ENCODE assay signal across 11 mouse cellular contexts in the genomic region with DNA sequence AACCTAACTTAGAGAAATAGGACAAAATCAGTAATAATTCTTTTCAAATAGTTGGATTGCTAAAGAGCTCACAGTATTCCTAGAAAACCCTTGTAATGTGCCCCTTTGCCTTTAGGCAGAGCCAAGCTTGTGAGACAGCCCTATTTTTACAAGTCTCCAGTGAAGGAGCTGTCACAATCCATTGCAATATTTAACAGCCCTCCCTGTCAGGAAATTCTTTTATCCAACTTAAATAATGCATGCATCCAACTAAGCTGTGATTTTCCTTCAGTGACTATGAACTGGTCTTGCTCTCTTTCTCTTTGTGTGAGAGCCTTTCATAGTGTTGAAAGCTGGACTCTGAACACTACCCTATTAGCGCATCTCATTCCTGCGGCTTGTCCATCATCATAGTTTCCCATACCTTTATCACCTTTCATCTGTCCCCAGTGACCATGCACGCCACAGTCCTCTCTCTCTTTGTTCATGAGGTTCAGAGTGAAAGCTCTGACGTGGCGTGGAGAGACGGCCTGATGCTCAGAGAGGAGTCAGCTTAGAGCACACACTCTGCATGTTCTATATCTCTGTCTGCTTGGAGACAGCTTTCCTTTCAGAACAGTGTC.
DNase-seq lines count a peak whose midpoint lies in the region; ATAC-seq lines count a peak whose summit lies in the region.
"Had no signal": no experiment of that assay in that cellular context is flagged by ENCODE, and none has a peak within 500 bp of the region (broad histone marks: within the 10 kb centered on the region; RNA-seq: fewer than 3 reads in every experiment).

No protein-coding gene starts in this region.

- ATAC-seq in heart, embryonic 13.5 days (ENCODE audit: extremely low read depth, insufficient number of reproducible peaks, low FRiP score, low TSS enrichment) = no peak
- peak; percentile 53 for ATAC-seq in forebrain, embryonic 13.5 days

- no peaks in the 10 kb centered on the region for H3K27me3 ChIP-seq in heart, embryonic 13.5 days (replicated peaks)
- H3K27me3 ChIP-seq in forebrain, embryonic 13.5 days = no peaks in the 10 kb centered on the region
- H3K27me3 ChIP-seq: liver, embryonic 15.5 days had no signal

- no peaks in the 10 kb centered on the region for H3K36me3 ChIP-seq in heart, embryonic 13.5 days
- H3K36me3 ChIP-seq in forebrain, embryonic 13.5 days (ENCODE audit: poor library complexity, severe bottlenecking) = no peaks in the 10 kb centered on the region
- H3K36me3 ChIP-seq: liver, embryonic 15.5 days had no signal

- H3K9ac ChIP-seq in heart, embryonic 13.5 days = no peak overlapping the region
- no peak overlapping the region for H3K9ac ChIP-seq in forebrain, embryonic 13.5 days
- H3K9ac ChIP-seq: liver, embryonic 15.5 days had no signal

- no peak for DNase-seq in heart, adult 18-20 months
- DNase-seq in adipocyte (ENCODE audit: low spot score) = peak; percentile 26
- peak; percentile 16 for DNase-seq in induced T-regulatory cell, adult 2 months (ENCODE audit: low read depth)
- no peak for DNase-seq in urinary bladder, postnatal 10 days (ENCODE audit: low spot score)
- DNase-seq in retina, embryonic 14.5 days (ENCODE audit: low spot score) = no peak
- DNase-seq in testis, postnatal 10 days (ENCODE audit: low spot score) = no peak
- DNase-seq: cerebellum, postnatal 36 days; kidney, adult 11 months had no signal

- H3K4me3 ChIP-seq in heart, embryonic 13.5 days = no peak overlapping the region
- no peak overlapping the region for H3K4me3 ChIP-seq in forebrain, embryonic 13.5 days
- H3K4me3 ChIP-seq: liver, embryonic 15.5 days had no signal

- H3K4me1 ChIP-seq in heart, embryonic 13.5 days = peaks cover 19% of the 10 kb centered on the region
- H3K4me1 ChIP-seq in forebrain, embryonic 13.5 days = peaks cover 33% of the 10 kb centered on the region
- H3K4me1 ChIP-seq: liver, embryonic 15.5 days had no signal

- WGBS in heart, embryonic 13.5 days = 64% methylated on average over 6 of the region's 6 CpGs
- WGBS in forebrain, embryonic 13.5 days = 49% methylated on average over 6 of the region's 6 CpGs

- peak overlapping the region; percentile 8; the same call in 1 of the 2 replicates for H3K27ac ChIP-seq in heart, embryonic 13.5 days (replicated peaks)
- H3K27ac ChIP-seq in forebrain, embryonic 13.5 days = peak overlapping the region; percentile 41
- H3K27ac ChIP-seq: liver, embryonic 15.5 days had no signal

- no peak overlapping the region for H3K4me2 ChIP-seq in heart, embryonic 13.5 days
- H3K4me2 ChIP-seq in forebrain, embryonic 13.5 days = no peak overlapping the region
- H3K4me2 ChIP-seq: liver, embryonic 15.5 days had no signal

- H3K9me3 ChIP-seq in heart, embryonic 13.5 days = no peaks in the 10 kb centered on the region
- H3K9me3 ChIP-seq in forebrain, embryonic 13.5 days (replicated peaks) = no peaks in the 10 kb centered on the region
- H3K9me3 ChIP-seq: liver, embryonic 15.5 days had no signal

Comparison
In these comparisons a context has a peak if more than half of its experiments do, and no peak if none do; other contexts are left out.
1. DNase-seq: peak in adipocyte (single experiment) and induced T-regulatory cell, adult 2 months (single experiment); none in heart, adult 18-20 months (0 of 2), urinary bladder, postnatal 10 days (single experiment), retina, embryonic 14.5 days (single experiment) and testis, postnatal 10 days (single experiment).